Mouse (Mus musculus): ENCODE measurements around the gene Rfc5.

DNA sequence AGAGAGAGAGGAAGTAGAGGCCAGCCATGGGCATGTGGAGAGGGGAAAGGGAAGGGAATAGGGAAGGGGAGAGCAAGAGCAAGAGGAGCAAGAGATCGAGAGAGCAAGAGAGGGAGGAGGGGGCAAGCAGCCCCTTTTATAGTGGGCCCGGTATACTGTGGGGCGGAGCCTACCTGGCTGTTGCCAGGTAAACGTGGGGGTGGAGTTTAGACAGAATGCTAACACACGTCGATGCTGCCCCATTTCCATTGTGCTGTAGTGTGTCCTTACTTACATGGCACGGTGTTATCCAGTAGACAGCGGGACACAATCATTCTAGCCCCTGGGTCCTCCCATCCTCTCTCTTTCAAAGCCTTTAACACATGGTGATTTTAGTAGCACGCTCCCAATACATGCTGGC lies 10.4 kb upstream of the Rfc5 start:
- TF ChIP-seq CTCF (IDR thresholded peaks at IDR 0.05; ENCODE audit: control insufficient read depth, insufficient read depth, insufficient replicate concordance, low read depth, low read length) (no peak), POLR2A (IDR thresholded peaks at IDR 0.05; ENCODE audit: control insufficient read depth, low read depth, low read length) (no peak)
